Mouse (Mus musculus) stomach, postnatal 0 days (tissue): ENCODE data around the gene Tpk1.

Source experiments
- CTCF ChIP-seq: IDR thresholded peaks from 2 replicates; pipeline ENCODE4 v1.5.1; 2016; ENCODE audit warnings: antibody characterized with exemption, low read depth, mild to moderate bottlenecking, moderate library complexity
- EP300 ChIP-seq: optimal IDR thresholded peaks from 2 replicates; pipeline ENCODE3; 2016; ENCODE audit warnings: antibody characterized with exemption

DNA sequence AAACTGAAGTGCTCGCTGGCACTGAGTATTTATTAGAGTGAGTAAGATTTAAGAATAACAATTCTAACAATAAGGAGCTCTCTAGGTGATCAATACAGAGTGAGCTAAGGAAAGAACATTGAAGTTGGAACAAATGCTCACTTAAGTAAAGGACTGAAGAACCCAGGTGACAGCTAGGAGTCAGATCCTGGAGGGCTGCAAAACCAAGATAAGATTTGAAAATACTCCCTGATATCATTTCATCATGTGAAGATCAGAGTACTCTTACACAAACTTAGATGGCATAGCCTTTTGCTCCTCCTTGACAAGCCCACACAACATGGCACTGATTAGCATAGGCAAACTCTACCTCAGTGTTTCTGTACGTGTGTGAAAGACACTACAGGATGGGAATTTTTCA, 4.3 kb downstream of the Tpk1 start:
- TF ChIP-seq EP300 (no peak), CTCF (no peak)
